Mouse (Mus musculus) olfactory bulb, adult 2 months (tissue): ENCODE results near the gene Fth1. TPM values are rescaled to one million over a fixed set of nuclear protein-coding genes. Genes with fewer than 3 reads are reported as not detected.
"Not testable (repeated sequence)": the region's sequence is repeated elsewhere in the genome, so short reads cannot be mapped to it uniquely, and the experiment has no call there.

Source experiments
- H3K27ac ChIP-seq: fragments of 200-500 bp; 2 replicates; pipeline ENCODE4 v1.5.1; 2012; ENCODE audit warnings: low read depth, low read length; ENCODE audit not compliant: insufficient read depth
- H3K4me1 ChIP-seq: fragments of 200-500 bp; 2 replicates; pipeline ENCODE4 v1.6.1; 2012; ENCODE audit warnings: low read length; ENCODE audit not compliant: control insufficient read depth, insufficient read depth
- H3K4me3 ChIP-seq: fragments of 200-500 bp; 2 replicates; pipeline ENCODE4 v1.5.1; 2012; ENCODE audit warnings: mild to moderate bottlenecking, low read depth, low read length, moderate library complexity; ENCODE audit not compliant: insufficient read depth
- CTCF ChIP-seq: fragments of 200-500 bp; IDR thresholded peaks from 2 replicates; pipeline ENCODE4 v1.5.1; 2012; ENCODE audit warnings: low read depth, mild to moderate bottlenecking, low read length, moderate library complexity; ENCODE audit not compliant: insufficient read depth
- POLR2A ChIP-seq: fragments of 200-500 bp; IDR thresholded peaks from 2 replicates; pipeline ENCODE4 v1.6.1; 2012; ENCODE audit warnings: mild to moderate bottlenecking, low read depth, low read length, moderate library complexity; ENCODE audit not compliant: insufficient read depth
- WGBS: fragments of 180-500 bp; shearing (Covaris S2); methylation state at CpG from one replicate; pipeline ENCODE4 v1.1.7; 2018; 5-methylcytosine and 5-hydroxymethylcytosine counted together
- polyA plus RNA-seq: library from polyadenylated mRNA; stranded (reverse); fragments of >200 nt; gene quantifications from 2 replicates; pipeline ENCODE4 v1.2.4, GENCODE M21; 2012; ENCODE audit warnings: low replicate concordance; ENCODE audit not compliant: missing spikeins, insufficient read depth, insufficient read length

Fth1 gene
- 1,416 TPM in 1 of 2 replicates, not detected in the other for polyA plus RNA-seq

DNA sequence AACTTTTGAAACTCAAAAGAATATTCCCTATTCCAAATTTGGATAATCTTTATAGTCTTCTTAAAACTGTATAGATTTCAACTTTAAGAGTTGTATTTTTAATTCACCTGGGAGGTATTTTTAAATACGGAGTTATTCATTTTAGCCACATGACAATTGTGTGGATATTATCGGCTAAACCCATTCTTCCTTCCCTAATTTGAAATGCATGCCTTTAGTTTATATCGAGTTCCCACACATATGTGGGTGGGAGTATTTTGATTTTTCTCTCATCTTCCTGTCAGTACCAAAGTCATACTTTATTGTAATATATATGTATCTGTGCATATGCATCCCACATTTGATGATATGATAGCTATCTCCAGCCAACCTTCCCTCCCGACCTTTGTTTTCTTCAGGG lies at the start of gene Fth1:
Fth1 (plus strand) TSS at position 341 of the 400 bp plus-strand sequence.
- WGBS, result 88% methylated on average over 4 of the region's 4 CpGs
- H3K4me1 ChIP-seq, result peaks cover 13% of the 10 kb centered on the region
- TF ChIP-seq CTCF (no peak), POLR2A (no peak)
- no peak within 1 kb of the TSS for H3K4me3 ChIP-seq
- 0 out of 2 replicates have a peak within 1 kb of the TSS, but pooled peaks have one; percentile 67 for H3K27ac ChIP-seq

GRCm38 (mm10) chr19:9931167-9931607 lies 49.2 kb upstream of the Fth1 start:
- H3K4me3 ChIP-seq, H3K27ac ChIP-seq, H3K4me1 ChIP-seq: not testable (repeated sequence)
- 77% methylated on average over 2 of the region's 2 CpGs for WGBS

GRCm38 (mm10) chr19:9933908-9934307 lies 46.5 kb upstream of the Fth1 start:
- TF ChIP-seq CTCF (no peak), POLR2A (no peak)
- Histone ChIP-seq H3K4me3 (no peak overlapping the region), H3K4me1 (peaks cover 4% of the 10 kb centered on the region; the same call in 1 of the 2 replicates), H3K27ac (no peak overlapping the region)
- WGBS, result 85% methylated on average over 2 of the region's 2 CpGs

- peaks cover 4% of the 10 kb centered on the region; the same call in 1 of the 2 replicates for H3K4me1 ChIP-seq
- 78% methylated on average over 5 of the region's 5 CpGs for WGBS
- no peak overlapping the region for H3K4me3 ChIP-seq
- H3K27ac ChIP-seq, result no peak overlapping the region
- TF ChIP-seq POLR2A, result no peak
- TF ChIP-seq CTCF, result no peak
Observed at GRCm38 (mm10) chr19:9936579-9936978, 43.8 kb upstream of the Fth1 start.

DNA sequence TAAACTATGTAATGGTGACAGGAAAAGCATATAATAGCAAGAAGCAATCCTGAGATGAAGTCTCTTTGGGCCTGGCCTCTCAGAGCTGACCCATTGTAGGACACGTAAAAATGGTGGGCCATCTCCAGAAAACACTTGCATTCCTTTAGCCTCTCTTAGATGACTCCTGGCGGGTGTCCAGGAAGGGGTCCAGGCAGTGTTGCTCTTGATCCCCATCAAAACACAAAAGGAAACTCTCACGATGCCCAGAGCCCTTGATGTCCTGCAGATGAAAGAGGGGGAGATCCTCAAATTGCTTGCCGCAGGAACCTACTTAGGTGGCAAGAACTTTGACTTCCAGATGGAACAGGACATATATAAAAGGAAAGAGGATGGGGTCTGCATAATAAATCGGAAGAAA lies 43.0 kb upstream of the Fth1 start:
- 72% methylated on average over 5 of the region's 5 CpGs for WGBS
- H3K27ac ChIP-seq, result no peak overlapping the region
- no peak overlapping the region for H3K4me3 ChIP-seq
- TF ChIP-seq CTCF (no peak), POLR2A (no peak)
- peaks cover 4% of the 10 kb centered on the region; the same call in 1 of the 2 replicates for H3K4me1 ChIP-seq

DNA sequence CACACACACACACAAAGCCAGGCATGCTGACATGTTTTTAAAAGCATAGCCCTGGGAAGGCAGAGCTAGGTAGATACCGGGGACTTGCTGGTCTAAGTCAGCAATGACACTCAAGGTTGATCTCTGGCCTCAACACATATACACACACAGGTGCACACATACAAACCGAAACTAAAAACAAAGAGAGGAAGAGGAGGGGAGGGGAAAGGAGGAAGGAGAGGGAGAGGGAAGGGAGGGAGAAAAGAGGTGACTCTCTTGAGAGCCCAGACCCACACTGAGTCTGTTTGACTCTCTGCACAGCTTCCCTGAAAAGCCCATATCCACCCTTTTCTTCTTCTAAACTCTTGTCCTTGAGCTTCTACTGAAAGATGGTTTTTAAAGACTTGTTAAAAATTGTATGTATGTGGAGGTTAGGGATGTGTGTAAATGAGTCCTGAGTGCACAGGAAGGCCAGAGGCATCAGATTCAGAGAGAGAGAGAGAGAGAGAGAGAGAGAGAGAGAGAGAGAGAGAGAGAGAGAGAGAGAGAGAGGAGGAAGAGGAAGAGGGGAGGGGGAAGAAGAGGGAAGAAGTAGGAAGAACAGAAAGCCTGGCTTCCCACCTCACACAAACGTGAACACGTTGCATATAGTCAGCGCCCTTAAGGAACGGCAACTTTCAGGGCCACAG lies 42.1 kb upstream of the Fth1 start:
- H3K27ac ChIP-seq, result peak overlapping the region; percentile 17; the same call in 1 of the 2 replicates
- no peak overlapping the region for H3K4me3 ChIP-seq
- H3K4me1 ChIP-seq, result peaks cover 4% of the 10 kb centered on the region; the same call in 1 of the 2 replicates
- WGBS, result 83% methylated on average over 6 of the region's 6 CpGs
- TF ChIP-seq CTCF (no peak), POLR2A (no peak)

DNA sequence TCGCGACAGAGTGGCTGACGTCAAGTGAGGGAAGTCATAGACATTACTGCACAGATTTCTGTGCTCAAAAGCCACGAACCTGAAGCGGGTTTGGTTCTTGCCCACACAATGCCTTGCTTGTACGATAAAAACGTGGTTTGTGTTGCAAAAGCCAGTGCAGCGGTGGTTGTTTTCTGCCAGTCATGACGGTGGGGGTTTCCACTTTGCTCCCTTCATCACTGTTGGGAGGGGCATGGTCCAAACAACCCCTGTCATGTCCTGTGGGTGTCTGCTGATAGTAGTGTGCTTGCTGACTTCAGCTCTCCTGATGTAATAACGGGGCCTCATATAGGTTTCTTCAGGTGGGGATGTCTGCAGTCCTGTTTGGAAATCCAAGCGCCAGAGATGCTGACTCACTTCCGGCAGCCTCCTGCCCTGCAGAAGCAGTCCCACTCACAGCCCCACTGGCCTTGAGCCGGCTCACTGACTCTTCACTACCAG lies 41.5 kb upstream of the Fth1 start:
- Histone ChIP-seq H3K4me1 (peaks cover 4% of the 10 kb centered on the region; the same call in 1 of the 2 replicates), H3K4me3 (no peak overlapping the region), H3K27ac (peak overlapping the region; percentile 17; the same call in 1 of the 2 replicates)
- WGBS, result 64% methylated on average over 13 of the region's 13 CpGs
- TF ChIP-seq CTCF (no peak), POLR2A (no peak)

- Histone ChIP-seq H3K4me3 (no peak overlapping the region), H3K4me1 (peaks cover 4% of the 10 kb centered on the region; the same call in 1 of the 2 replicates), H3K27ac (no peak overlapping the region)
- WGBS, result 70% methylated on average over 7 of the region's 7 CpGs
- TF ChIP-seq POLR2A, result no peak
Observed at GRCm38 (mm10) chr19:9939841-9940240, 40.6 kb upstream of the Fth1 start.

DNA sequence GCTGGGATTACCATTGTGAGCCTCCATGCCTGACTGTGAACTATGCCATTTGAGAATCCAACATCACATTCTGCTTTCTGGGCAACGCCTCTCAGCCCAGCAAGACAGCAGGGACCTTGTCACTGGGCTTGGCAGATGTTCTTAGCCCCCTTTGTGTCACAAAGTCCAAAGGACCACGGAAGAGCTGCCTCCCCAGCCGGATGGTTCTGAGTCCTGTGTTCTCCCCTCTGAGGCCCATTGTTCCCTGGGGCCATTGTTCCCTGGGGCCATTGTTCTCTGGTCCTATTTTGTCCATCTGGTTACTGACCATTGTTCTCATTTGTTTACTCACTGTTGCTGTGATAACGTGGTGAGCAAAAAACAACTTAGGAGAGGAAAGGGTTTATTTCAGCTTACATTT lies 39.5 kb upstream of the Fth1 start:
- TF ChIP-seq POLR2A (no peak), CTCF (no peak)
- H3K27ac ChIP-seq, result no peak overlapping the region

DNA sequence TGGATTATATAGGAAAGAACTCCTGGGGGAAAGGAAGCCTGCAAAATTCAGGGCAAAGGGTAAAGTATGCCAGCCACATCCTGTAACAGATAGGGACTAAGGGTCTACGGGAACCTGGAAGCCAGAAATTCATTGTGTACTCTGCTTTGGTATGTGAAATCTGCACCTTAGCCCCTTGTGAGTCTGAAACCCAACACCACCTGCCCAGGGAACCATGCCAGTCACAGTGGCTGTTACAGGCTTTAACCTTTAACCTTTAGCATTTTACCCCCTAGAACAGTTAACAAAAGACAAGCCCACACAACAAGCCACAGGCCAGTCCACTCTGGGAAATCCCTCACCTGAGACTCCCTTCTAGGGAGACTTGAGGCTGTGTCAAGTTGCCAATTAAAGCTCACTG lies 38.6 kb upstream of the Fth1 start:
- 88% methylated on average over 1 of the region's 1 CpGs for WGBS
- no peak for TF ChIP-seq CTCF
- TF ChIP-seq POLR2A, result no peak
- H3K4me3 ChIP-seq, result no peak overlapping the region
- no peak overlapping the region for H3K27ac ChIP-seq
- H3K4me1 ChIP-seq, result peaks cover 4% of the 10 kb centered on the region; the same call in 1 of the 2 replicates

More for the DNA sequence above, 39.5 kb upstream of the Fth1 start:
- no peak overlapping the region for H3K4me3 ChIP-seq
- peaks cover 4% of the 10 kb centered on the region; the same call in 1 of the 2 replicates for H3K4me1 ChIP-seq
- WGBS, result 31% methylated on average over 4 of the region's 4 CpGs
